Mouse (Mus musculus) right cerebral cortex, postnatal 14 days (tissue): ENCODE results near the gene Hnrnpm.
A peak's percentile ranks its signal among the peaks of the same experiment; 100 is the strongest.
"Not testable (repeated sequence)": the region's sequence is repeated elsewhere in the genome, so short reads cannot be mapped to it uniquely, and the experiment has no call there.

Experiments used
- DNase-seq: peaks from one replicate; pipeline ENCODE4 v3.0.0; 2022

Gene Hnrnpm

GRCm38 (mm10) chr17:33669681-33670080, 17.0 kb downstream of the Hnrnpm start:
- no peak for DNase-seq

- no peak for DNase-seq
These were observed 19.8 kb downstream of the Hnrnpm start for GRCm38 (mm10) chr17:33666813-33667212.

GRCm38 (mm10) chr17:33649781-33650475, 36.7 kb downstream of the Hnrnpm start:
- no peak for DNase-seq

- DNase-seq: no peak
These were observed 41.6 kb downstream of the Hnrnpm start for GRCm38 (mm10) chr17:33645073-33645472.

- DNase-seq: no peak
These were observed 42.6 kb downstream of the Hnrnpm start for GRCm38 (mm10) chr17:33644068-33644467.

- no peak for DNase-seq
These were observed 46.9 kb downstream of the Hnrnpm start for GRCm38 (mm10) chr17:33639743-33640142.

GRCm38 (mm10) chr17:33637516-33638276, 49.0 kb downstream of the Hnrnpm start, which contains the start of gene Pram1:
TSS of gene Pram1 (plus strand) at chr17:33638056.
- no peak for DNase-seq

- peak; percentile 22 for DNase-seq
These were observed 49.6 kb downstream of the Hnrnpm start for GRCm38 (mm10) chr17:33637038-33637437.

GRCm38 (mm10) chr17:33631796-33632195, 54.9 kb downstream of the Hnrnpm start:
- DNase-seq: peak; percentile 15

GRCm38 (mm10) chr17:33631236-33631635, 55.4 kb downstream of the Hnrnpm start:
- peak; percentile 14 for DNase-seq

GRCm38 (mm10) chr17:33630171-33630895, 56.3 kb downstream of the Hnrnpm start:
- no peak for DNase-seq

- DNase-seq: peak; percentile 15
These were observed 57.1 kb downstream of the Hnrnpm start for GRCm38 (mm10) chr17:33629487-33630125.

GRCm38 (mm10) chr17:33628621-33629486, 57.8 kb downstream of the Hnrnpm start, which contains the start of gene Zfp414:
TSS of gene Zfp414 (plus strand) at chr17:33629090.
- DNase-seq: peak; percentile 88

- no peak for DNase-seq
These were observed 59.4 kb downstream of the Hnrnpm start for GRCm38 (mm10) chr17:33627281-33627680.

- DNase-seq: not testable (repeated sequence)
These were observed 72.9 kb downstream of the Hnrnpm start for GRCm38 (mm10) chr17:33613726-33614125.

- DNase-seq: no peak
These were observed 76.1 kb downstream of the Hnrnpm start for GRCm38 (mm10) chr17:33610548-33610947.

- no peak for DNase-seq
These were observed 79.4 kb downstream of the Hnrnpm start for GRCm38 (mm10) chr17:33607273-33607672.

GRCm38 (mm10) chr17:33601947-33602346, 84.7 kb downstream of the Hnrnpm start:
- DNase-seq: no peak

- no peak for DNase-seq
These were observed 85.8 kb downstream of the Hnrnpm start for GRCm38 (mm10) chr17:33600831-33601230.

- DNase-seq: no peak
These were observed 86.7 kb downstream of the Hnrnpm start for GRCm38 (mm10) chr17:33599836-33600475.

- no peak for DNase-seq
These were observed 88.2 kb downstream of the Hnrnpm start for GRCm38 (mm10) chr17:33598506-33598905.
